In the genomic region with DNA sequence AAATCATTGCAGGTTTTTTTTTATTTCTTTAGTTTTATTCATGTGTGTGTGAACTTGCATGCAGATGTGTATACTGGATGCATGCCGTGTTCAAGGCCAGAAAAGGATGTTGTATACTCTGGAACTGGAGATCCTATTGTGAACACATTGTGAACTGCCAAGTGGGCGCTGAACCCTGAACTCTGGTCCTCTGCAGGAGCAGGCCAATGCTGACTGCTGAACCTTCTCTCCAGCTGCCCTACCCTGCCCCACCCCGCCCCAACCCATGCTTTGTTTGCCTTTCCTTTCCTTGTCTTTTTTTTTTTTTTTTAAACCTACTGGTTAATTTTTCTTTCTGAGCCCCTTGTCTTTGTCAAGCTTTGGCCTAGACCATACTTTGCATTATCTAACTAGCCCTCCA, we compare ENCODE assay signal across 28 mouse cellular contexts. TPM values are rescaled to one million over a fixed set of nuclear protein-coding genes. Genes with fewer than 3 reads are reported as not detected.
A peak's percentile ranks its signal among the peaks of the same experiment; 100 is the strongest.
DNase-seq lines count a peak whose midpoint lies in the region; ATAC-seq and TF ChIP-seq lines count a peak whose summit lies in the region.
"Had no signal": no experiment of that assay in that cellular context is flagged by ENCODE, and none has a peak within 500 bp of the region (broad histone marks: within the 10 kb centered on the region; RNA-seq: fewer than 3 reads in every experiment).

No protein-coding gene starts in this region.

- H3K9ac ChIP-seq in liver, embryonic 16.5 days (ENCODE audit: low read depth, low read length), result no peak overlapping the region
- H3K9ac ChIP-seq: forebrain, embryonic 13.5 days; hindbrain, embryonic 12.5 days had no signal

- peak; percentile 56; the same call in 1 of the 2 replicates for ATAC-seq in liver, embryonic 16.5 days (ENCODE audit: low read depth)
- ATAC-seq: forebrain, embryonic 13.5 days; forebrain, embryonic 16.5 days; Patski had no signal

- H3K27ac ChIP-seq in liver, embryonic 16.5 days (ENCODE audit: low read length), result no peak overlapping the region
- peak overlapping the region; percentile 62 for H3K27ac ChIP-seq in small intestine, adult 2 months (ENCODE audit: insufficient read depth, low read depth, low read length)
- H3K27ac ChIP-seq: forebrain, embryonic 10.5 days; forebrain, embryonic 13.5 days; hindbrain, embryonic 12.5 days had no signal

- 51% methylated on average over 3 of the region's 3 CpGs for WGBS in liver, embryonic 16.5 days (ENCODE audit: insufficient replicate concordance)
- 30% methylated on average over 3 of the region's 3 CpGs for WGBS in small intestine, adult 2 months

- no peaks in the 10 kb centered on the region for H3K27me3 ChIP-seq in liver, embryonic 16.5 days (ENCODE audit: control insufficient read depth, insufficient read depth, low read depth, low read length)
- H3K27me3 ChIP-seq in small intestine, adult 2 months (ENCODE audit: control insufficient read depth, insufficient read depth, low read length), result no peaks in the 10 kb centered on the region; the same call in 1 of the 2 replicates
- H3K27me3 ChIP-seq: forebrain, embryonic 13.5 days; hindbrain, embryonic 12.5 days; Patski had no signal

- H3K4me3 ChIP-seq in liver, embryonic 16.5 days (ENCODE audit: low read depth, low read length), result no peak overlapping the region
- H3K4me3 ChIP-seq in small intestine, adult 2 months (ENCODE audit: low read depth, low read length), result no peak overlapping the region
- H3K4me3 ChIP-seq: forebrain, embryonic 10.5 days; forebrain, embryonic 13.5 days; gastrocnemius, adult 2 months; hindbrain, embryonic 12.5 days had no signal

- no peak for TF ChIP-seq CTCF in small intestine, adult 2 months (IDR thresholded peaks at IDR 0.05; ENCODE audit: extremely low read depth, insufficient read length, insufficient replicate concordance, low read depth, low read length)

- no peaks in the 10 kb centered on the region for H3K9me3 ChIP-seq in liver, embryonic 16.5 days (replicated peaks; ENCODE audit: control insufficient read depth, low read length)
- H3K9me3 ChIP-seq: forebrain, embryonic 10.5 days; forebrain, embryonic 13.5 days; G1E; hindbrain, embryonic 12.5 days had no signal

- peak; percentile 34 to 53 for DNase-seq in kidney, postnatal 25 days
- no peak for DNase-seq in kidney, adult 8-10 months
- DNase-seq in liver, result no peak
- DNase-seq in yolk sac, embryonic 10.5 days (ENCODE audit: low spot score), result peak; percentile 65
- no peak for DNase-seq in spleen, adult 18-20 months
- no peak for DNase-seq in frontal cortex, postnatal 36 days (ENCODE audit: low spot score in 2 of 2)
- DNase-seq: adrenal gland, postnatal 10 days; adrenal gland, postnatal 36 days; B cell, adult 2 months; cerebellum, adult 18-20 months; cerebellum, adult 9-10 months; cerebellum, postnatal 14 days; gastrocnemius, adult 2 months; gastrocnemius, postnatal 14 days; heart, adult 11 months had no signal

- H3K4me1 ChIP-seq in liver, embryonic 16.5 days (ENCODE audit: control insufficient read depth, low read depth, low read length), result no peaks in the 10 kb centered on the region; the same call in 1 of the 2 replicates
- peaks cover 25% of the 10 kb centered on the region; the same call in 1 of the 2 replicates for H3K4me1 ChIP-seq in small intestine, adult 2 months (ENCODE audit: control insufficient read depth, insufficient read depth, insufficient read length, low read length)
- H3K4me1 ChIP-seq: forebrain, embryonic 10.5 days; hindbrain, embryonic 12.5 days had no signal

- H3K4me2 ChIP-seq in liver, embryonic 16.5 days (ENCODE audit: low read depth, low read length), result no peak overlapping the region
- H3K4me2 ChIP-seq: forebrain, embryonic 13.5 days; heart, embryonic 11.5 days; hindbrain, embryonic 12.5 days had no signal

- no peaks in the 10 kb centered on the region for H3K36me3 ChIP-seq in liver, embryonic 16.5 days (ENCODE audit: control insufficient read depth, insufficient read depth)
- no peaks in the 10 kb centered on the region for H3K36me3 ChIP-seq in small intestine, adult 2 months (ENCODE audit: control insufficient read depth, insufficient read depth, low read length)
- H3K36me3 ChIP-seq: forebrain, embryonic 10.5 days; hindbrain, embryonic 12.5 days had no signal

- no peak for TF ChIP-seq POLR2A in small intestine, adult 2 months (IDR thresholded peaks at IDR 0.05; ENCODE audit: low read depth, low read length)

RNA-seq across cellular contexts. Expression of gene Pigt, which starts 17.6 kb away (rescaled TPM):
- polyA plus RNA-seq in liver, embryonic 16.5 days (2015; fragmentation: Nextera tagmentation; extraction: Ambion mirVana), result 20.8 and 24.0 TPM in 2 replicates
- polyA plus RNA-seq in small intestine, adult 2 months (2012; rRNA removed), result 117 and 171 TPM in 2 replicates

RNA-seq across cellular contexts. Expression of gene Dbndd2, which starts 29.0 kb away (rescaled TPM):
- polyA plus RNA-seq in liver, embryonic 16.5 days (2015; fragmentation: Nextera tagmentation; extraction: Ambion mirVana), result 1.5 and 2.7 TPM in 2 replicates
- polyA plus RNA-seq in small intestine, adult 2 months (2012; rRNA removed), result 38.4 and 61.6 TPM in 2 replicates

RNA-seq across cellular contexts. Expression of gene Trp53tg5, which starts 41.4 kb away (rescaled TPM):
- not detected in 2 replicates for polyA plus RNA-seq in liver, embryonic 16.5 days (2015; fragmentation: Nextera tagmentation; extraction: Ambion mirVana)
- not detected in 2 replicates for polyA plus RNA-seq in small intestine, adult 2 months (2012; rRNA removed)
- polyA plus RNA-seq: embryonic facial prominence, embryonic 11.5 days; embryonic facial prominence, embryonic 14.5 days; forebrain, embryonic 10.5 days; forebrain, embryonic 13.5 days; forebrain, embryonic 16.5 days; G1E; heart, embryonic 11.5 days; heart, embryonic 14.5 days; heart, postnatal 0 days; hindbrain, embryonic 12.5 days had no signal

RNA-seq across cellular contexts. Expression of gene Wfdc2, which starts 47.3 kb away (rescaled TPM):
- 0.76 and 1.7 TPM in 2 replicates for polyA plus RNA-seq in liver, embryonic 16.5 days (2015; fragmentation: Nextera tagmentation; extraction: Ambion mirVana)
- polyA plus RNA-seq in small intestine, adult 2 months (2012; rRNA removed), result 3.2 and 40.1 TPM in 2 replicates
- polyA plus RNA-seq: G1E had no signal

RNA-seq across cellular contexts. Expression of gene Gm20458, which starts 54.1 kb away (rescaled TPM):
- 4.6 and 5.6 TPM in 2 replicates for polyA plus RNA-seq in liver, embryonic 16.5 days (2015; fragmentation: Nextera tagmentation; extraction: Ambion mirVana)
- 35.0 and 79.8 TPM in 2 replicates for polyA plus RNA-seq in small intestine, adult 2 months (2012; rRNA removed)

Comparison
In these comparisons a context has a peak if more than half of its experiments do, and no peak if none do; other contexts are left out.
1. DNase-seq: peak in kidney, postnatal 25 days (2 of 2) and yolk sac, embryonic 10.5 days (single experiment); none in kidney, adult 8-10 months (0 of 2), liver (single experiment), spleen, adult 18-20 months (0 of 2) and frontal cortex, postnatal 36 days (0 of 2).
2. RNA of gene Dbndd2, which starts 29.0 kb away (polyA plus RNA-seq): 38.4 to 61.6 TPM in small intestine, adult 2 months; 1.5 to 2.7 TPM in liver, embryonic 16.5 days; every median in the first group is over 10 times any median in the second.